ENCODE assay signal across 23 mouse cellular contexts in genomic region chr11:82077031-82077430, GRCm38 (mm10). TPM values are rescaled to one million over a fixed set of nuclear protein-coding genes. Genes with fewer than 3 reads are reported as not detected.
DNase-seq lines count a peak whose midpoint lies in the region; TF ChIP-seq lines count a peak whose summit lies in the region.
"Had no signal": no experiment of that assay in that cellular context is flagged by ENCODE, and none has a peak within 500 bp of the region (broad histone marks: within the 10 kb centered on the region; RNA-seq: fewer than 3 reads in every experiment).

No protein-coding gene starts in this region.

- no peak overlapping the region for H3K4me3 ChIP-seq in heart, embryonic 10.5 days
- H3K4me3 ChIP-seq in lung, adult 2 months (replicated peaks; ENCODE audit: extremely low read depth, low read depth, low read length): no peak overlapping the region
- H3K4me3 ChIP-seq: embryonic facial prominence, embryonic 13.5 days; embryonic facial prominence, embryonic 15.5 days; erythroblast, embryonic 14.5 days; forebrain, embryonic 10.5 days; forebrain, embryonic 12.5 days had no signal

- TF ChIP-seq POLR2A in lung, adult 2 months (IDR thresholded peaks at IDR 0.05; ENCODE audit: borderline replicate concordance, extremely low read depth, low read depth, low read length): no peak

- H3K27me3 ChIP-seq in heart, embryonic 10.5 days (ENCODE audit: insufficient read depth, poor library complexity, severe bottlenecking): no peaks in the 10 kb centered on the region
- H3K27me3 ChIP-seq: embryonic facial prominence, embryonic 13.5 days; embryonic facial prominence, embryonic 15.5 days; forebrain, embryonic 12.5 days had no signal

- no peaks in the 10 kb centered on the region for H3K4me1 ChIP-seq in heart, embryonic 10.5 days
- no peaks in the 10 kb centered on the region; the same call in 1 of the 2 replicates for H3K4me1 ChIP-seq in lung, adult 2 months (ENCODE audit: control insufficient read depth, insufficient read depth, low read length)
- H3K4me1 ChIP-seq: embryonic facial prominence, embryonic 13.5 days; forebrain, embryonic 10.5 days; forebrain, embryonic 12.5 days had no signal

- H3K36me3 ChIP-seq in heart, embryonic 10.5 days: no peaks in the 10 kb centered on the region
- H3K36me3 ChIP-seq: embryonic facial prominence, embryonic 13.5 days; embryonic facial prominence, embryonic 15.5 days; forebrain, embryonic 10.5 days; forebrain, embryonic 12.5 days had no signal

- peak; percentile 31 for DNase-seq in heart, embryonic 10.5 days (ENCODE audit: low spot score)
- DNase-seq in heart, adult 9 months (ENCODE audit: low spot score in 2 of 2): no peak
- DNase-seq in lung, postnatal 36 days: peak; percentile 19
- no peak for DNase-seq in lung, adult 2 months
- no peak for DNase-seq in embryo, embryonic 11 days
- DNase-seq: adrenal gland, adult 8-10 months; adrenal gland, postnatal 14 days; adrenal gland, postnatal 36 days; cerebellum, adult 11-12 months; cerebellum, adult 2 months; cerebellum, adult 9-10 months; cerebellum, postnatal 10 days; cerebellum, postnatal 25 days had no signal

- no peaks in the 10 kb centered on the region for H3K9me3 ChIP-seq in heart, embryonic 10.5 days
- H3K9me3 ChIP-seq: embryonic facial prominence, embryonic 13.5 days; embryonic facial prominence, embryonic 15.5 days; forebrain, embryonic 10.5 days; forebrain, embryonic 12.5 days had no signal

- no peak overlapping the region for H3K27ac ChIP-seq in heart, embryonic 10.5 days
- H3K27ac ChIP-seq: embryonic facial prominence, embryonic 13.5 days; embryonic facial prominence, embryonic 15.5 days; forebrain, embryonic 10.5 days; forebrain, embryonic 12.5 days had no signal

- 68% methylated on average over 3 of the region's 3 CpGs for WGBS in heart, embryonic 10.5 days
- WGBS in lung, adult 2 months: 24% methylated on average over 3 of the region's 3 CpGs

- no peak for TF ChIP-seq CTCF in lung, adult 2 months (IDR thresholded peaks at IDR 0.05; ENCODE audit: insufficient read depth, low read length)

RNA-seq across cellular contexts. Expression of gene Ccl11, which starts 19.4 kb away (rescaled TPM):
- polyA plus RNA-seq in heart, embryonic 10.5 days (2016; fragmentation: Nextera tagmentation; extraction: Ambion mirVana): not detected in 2 replicates
- polyA plus RNA-seq in lung, adult 2 months (2012; rRNA removed): 6.9 and 7.6 TPM in 2 replicates
- polyA plus RNA-seq: cortical plate, adult 2 months; embryonic facial prominence, embryonic 11.5 days; erythroblast, embryonic 14.5 days; forebrain, embryonic 10.5 days; forebrain, embryonic 12.5 days; forebrain, embryonic 14.5 days; forebrain, embryonic 16.5 days had no signal

RNA-seq across cellular contexts. Expression of gene Ccl12, which starts 24.6 kb away (rescaled TPM):
- not detected in 2 replicates for polyA plus RNA-seq in heart, embryonic 10.5 days (2016; fragmentation: Nextera tagmentation; extraction: Ambion mirVana)
- polyA plus RNA-seq in lung, adult 2 months (2012; rRNA removed): 0.93 and 2.9 TPM in 2 replicates
- polyA plus RNA-seq: C2C12; erythroblast, embryonic 14.5 days; forebrain, embryonic 16.5 days had no signal

RNA-seq across cellular contexts. Expression of gene Ccl7, which starts 31.5 kb away (rescaled TPM):
- polyA plus RNA-seq in heart, embryonic 10.5 days (2016; fragmentation: Nextera tagmentation; extraction: Ambion mirVana): 1.7 and 2.1 TPM in 2 replicates
- polyA plus RNA-seq in lung, adult 2 months (2012; rRNA removed): 0.51 and 0.58 TPM in 2 replicates
- polyA plus RNA-seq: cerebellum, adult 2 months; embryonic facial prominence, embryonic 11.5 days; erythroblast, embryonic 14.5 days had no signal

RNA-seq across cellular contexts. Expression of gene Ccl8, which starts 38.0 kb away (rescaled TPM):
- not detected in 2 replicates for polyA plus RNA-seq in heart, embryonic 10.5 days (2016; fragmentation: Nextera tagmentation; extraction: Ambion mirVana)
- polyA plus RNA-seq in lung, adult 2 months (2012; rRNA removed): 2.1 and 2.7 TPM in 2 replicates
- polyA plus RNA-seq: cerebellum, adult 2 months; cortical plate, adult 2 months; embryonic facial prominence, embryonic 11.5 days; embryonic facial prominence, embryonic 13.5 days; embryonic facial prominence, embryonic 15.5 days; erythroblast, embryonic 14.5 days; forebrain, embryonic 10.5 days; forebrain, embryonic 12.5 days; forebrain, embryonic 14.5 days; forebrain, embryonic 16.5 days had no signal

RNA-seq across cellular contexts. Expression of gene Gm17268, which starts 38.7 kb away (rescaled TPM):
- not detected in 2 replicates for polyA plus RNA-seq in heart, embryonic 10.5 days (2016; fragmentation: Nextera tagmentation; extraction: Ambion mirVana)
- not detected in 2 replicates for polyA plus RNA-seq in lung, adult 2 months (2012; rRNA removed)
- polyA plus RNA-seq: C2C12; cerebellum, adult 2 months; cortical plate, adult 2 months; embryonic facial prominence, embryonic 11.5 days; embryonic facial prominence, embryonic 13.5 days; embryonic facial prominence, embryonic 15.5 days; erythroblast, embryonic 14.5 days; forebrain, embryonic 10.5 days; forebrain, embryonic 12.5 days; forebrain, embryonic 14.5 days; forebrain, embryonic 16.5 days had no signal

Comparison
In these comparisons a context has a peak if more than half of its experiments do, and no peak if none do; other contexts are left out.
1. DNase-seq: peak in heart, embryonic 10.5 days (single experiment) and lung, postnatal 36 days (single experiment); none in heart, adult 9 months (0 of 2), lung, adult 2 months (single experiment) and embryo, embryonic 11 days (single experiment).